Mouse (Mus musculus) forebrain, embryonic 12.5 days (tissue): ENCODE results near the gene Fbxo42. TPM values are rescaled to one million over a fixed set of nuclear protein-coding genes. Genes with fewer than 3 reads are reported as not detected.

ENCODE experiments used
- ATAC-seq: fragments of 200-750 bp; cut with Nextera tagmentation; 2 replicates; pipeline ENCODE4 v1.8.0; 2017; ENCODE audit warnings: moderate TSS enrichment; ENCODE audit not compliant: low FRiP score
- H3K27ac ChIP-seq: fragments of 300-500 bp; sonication (generic); 2 replicates; pipeline ENCODE4 v1.5.1; 2016; ENCODE audit warnings: mild to moderate bottlenecking
- H3K27me3 ChIP-seq: fragments of 300-500 bp; sonication (generic); 2 replicates; pipeline ENCODE4 v1.6.1; 2016; ENCODE audit warnings: mild to moderate bottlenecking
- H3K36me3 ChIP-seq: fragments of 300-500 bp; sonication (generic); replicated peaks from 2 replicates; pipeline ENCODE4 v1.6.1; 2016; ENCODE audit warnings: mild to moderate bottlenecking
- H3K4me1 ChIP-seq: fragments of 300-500 bp; sonication (generic); 2 replicates; pipeline ENCODE4 v1.6.1; 2016
- H3K4me2 ChIP-seq: fragments of 300-500 bp; sonication (generic); 2 replicates; pipeline ENCODE4 v1.6.1; 2016; ENCODE audit warnings: mild to moderate bottlenecking, moderate library complexity
- H3K4me3 ChIP-seq: fragments of 300-500 bp; sonication (generic); replicated peaks from 2 replicates; pipeline ENCODE4 v1.5.1; 2016; ENCODE audit warnings: mild to moderate bottlenecking
- H3K9ac ChIP-seq: fragments of 300-500 bp; sonication (generic); 2 replicates; pipeline ENCODE4 v1.6.1; 2016; ENCODE audit warnings: mild to moderate bottlenecking
- H3K9me3 ChIP-seq: fragments of 300-500 bp; sonication (generic); 2 replicates; pipeline ENCODE4 v1.6.1; 2016
- WGBS: fragments of 180-500 bp; shearing (Covaris S2); methylation state at CpG from one replicate; pipeline ENCODE4 v1.1.7; 2016; 5-methylcytosine and 5-hydroxymethylcytosine counted together
- polyA plus RNA-seq: library from polyadenylated mRNA; unstranded; fragments of >200 nt; fragmentation: Nextera tagmentation; extraction: Ambion mirVana; gene quantifications from 2 replicates; pipeline ENCODE4 v1.2.1, GENCODE M21; 2016

The Fbxo42 gene
- polyA plus RNA-seq, 1 experiment from 2014 or later: 24.7 TPM

GRCm38 (mm10) chr4:141183932-141184331 lies 36.2 kb downstream of the Fbxo42 start:
- no peaks in the 10 kb centered on the region for H3K9me3 ChIP-seq
- 94% methylated on average over 2 of the region's 2 CpGs for WGBS
- no peak for ATAC-seq

GRCm38 (mm10) chr4:141184426-141184825 lies 36.7 kb downstream of the Fbxo42 start:
- Histone ChIP-seq H3K27me3 (no peaks in the 10 kb centered on the region), H3K4me2 (no peak overlapping the region), H3K4me3 (no peak overlapping the region), H3K9ac (no peak overlapping the region), H3K27ac (no peak overlapping the region), H3K4me1 (peaks cover 8% of the 10 kb centered on the region), H3K36me3 (peaks cover 40% of the 10 kb centered on the region), H3K9me3 (no peaks in the 10 kb centered on the region)
- 85% methylated on average over 4 of the region's 4 CpGs for WGBS
- ATAC-seq: no peak

More at GRCm38 (mm10) chr4:141183932-141184331, 36.2 kb downstream of the Fbxo42 start:
- Histone ChIP-seq H3K27me3 (no peaks in the 10 kb centered on the region), H3K4me1 (peaks cover 9% of the 10 kb centered on the region), H3K4me2 (no peak overlapping the region), H3K36me3 (peaks cover 40% of the 10 kb centered on the region), H3K4me3 (no peak overlapping the region), H3K27ac (no peak overlapping the region), H3K9ac (no peak overlapping the region)

- Histone ChIP-seq H3K27ac (no peak overlapping the region), H3K9ac (no peak overlapping the region), H3K4me3 (no peak overlapping the region), H3K9me3 (no peaks in the 10 kb centered on the region), H3K4me2 (no peak overlapping the region), H3K36me3 (peaks cover 32% of the 10 kb centered on the region), H3K27me3 (no peaks in the 10 kb centered on the region), H3K4me1 (peaks cover 8% of the 10 kb centered on the region)
- 80% methylated on average over 9 of the region's 9 CpGs for WGBS
- no peak for ATAC-seq
These were observed 39.5 kb downstream of the Fbxo42 start for GRCm38 (mm10) chr4:141186923-141187836.

- WGBS: 91% methylated on average over 7 of the region's 7 CpGs
- H3K27me3 ChIP-seq: no peaks in the 10 kb centered on the region
- H3K9ac ChIP-seq: no peak overlapping the region
- H3K36me3 ChIP-seq: peaks cover 27% of the 10 kb centered on the region
- peaks cover 1% of the 10 kb centered on the region for H3K4me1 ChIP-seq
- no peak overlapping the region for H3K27ac ChIP-seq
- ATAC-seq: no peak
- no peak overlapping the region for H3K4me3 ChIP-seq
- H3K4me2 ChIP-seq: no peak overlapping the region
- H3K9me3 ChIP-seq: no peaks in the 10 kb centered on the region
These were observed 43.6 kb downstream of the Fbxo42 start for GRCm38 (mm10) chr4:141191294-141191693.

- no peak for ATAC-seq
- H3K9ac ChIP-seq: no peak overlapping the region
- H3K9me3 ChIP-seq: no peaks in the 10 kb centered on the region
- peaks cover 58% of the 10 kb centered on the region for H3K36me3 ChIP-seq
- no peaks in the 10 kb centered on the region for H3K27me3 ChIP-seq
- no peak overlapping the region for H3K4me2 ChIP-seq
- WGBS: 94% methylated on average over 6 of the region's 6 CpGs
- H3K4me1 ChIP-seq: no peaks in the 10 kb centered on the region
- H3K27ac ChIP-seq: no peak overlapping the region
- H3K4me3 ChIP-seq: no peak overlapping the region
These were observed 46.8 kb downstream of the Fbxo42 start for GRCm38 (mm10) chr4:141194553-141194952.

- no peaks in the 10 kb centered on the region for H3K27me3 ChIP-seq
- WGBS: 96% methylated on average over 13 of the region's 13 CpGs
- no peak overlapping the region for H3K27ac ChIP-seq
- no peaks in the 10 kb centered on the region for H3K4me1 ChIP-seq
- no peak for ATAC-seq
- H3K9ac ChIP-seq: no peak overlapping the region
- no peak overlapping the region for H3K4me3 ChIP-seq
- H3K36me3 ChIP-seq: peaks cover 69% of the 10 kb centered on the region
- no peak overlapping the region for H3K4me2 ChIP-seq
- H3K9me3 ChIP-seq: no peaks in the 10 kb centered on the region
These were observed 49.4 kb downstream of the Fbxo42 start for GRCm38 (mm10) chr4:141196981-141197685.

GRCm38 (mm10) chr4:141197686-141198035 lies 49.9 kb downstream of the Fbxo42 start:
- Histone ChIP-seq H3K4me1 (no peaks in the 10 kb centered on the region), H3K4me3 (no peak overlapping the region), H3K4me2 (no peak overlapping the region), H3K36me3 (peaks cover 73% of the 10 kb centered on the region), H3K9ac (no peak overlapping the region), H3K9me3 (no peaks in the 10 kb centered on the region), H3K27me3 (no peaks in the 10 kb centered on the region), H3K27ac (no peak overlapping the region)
- 98% methylated on average over 10 of the region's 13 CpGs for WGBS
- ATAC-seq: no peak

- WGBS: 89% methylated on average over 11 of the region's 11 CpGs
- peaks cover 79% of the 10 kb centered on the region for H3K36me3 ChIP-seq
- no peak overlapping the region for H3K4me2 ChIP-seq
These were observed 53.2 kb downstream of the Fbxo42 start for GRCm38 (mm10) chr4:141200906-141201305.

GRCm38 (mm10) chr4:141202192-141202591 lies 54.5 kb downstream of the Fbxo42 start:
- ATAC-seq: no peak
- WGBS: 95% methylated on average over 6 of the region's 6 CpGs

More at GRCm38 (mm10) chr4:141200906-141201305, 53.2 kb downstream of the Fbxo42 start:
- ATAC-seq: no peak
- H3K4me1 ChIP-seq: no peaks in the 10 kb centered on the region
- no peak overlapping the region for H3K9ac ChIP-seq
- H3K9me3 ChIP-seq: no peaks in the 10 kb centered on the region
- no peaks in the 10 kb centered on the region for H3K27me3 ChIP-seq
- H3K27ac ChIP-seq: no peak overlapping the region
- H3K4me3 ChIP-seq: no peak overlapping the region

GRCm38 (mm10) chr4:141204580-141205061 lies 56.9 kb downstream of the Fbxo42 start:
- H3K27ac ChIP-seq: no peak overlapping the region
- H3K36me3 ChIP-seq: peaks cover 47% of the 10 kb centered on the region

More at GRCm38 (mm10) chr4:141202192-141202591, 54.5 kb downstream of the Fbxo42 start:
- no peaks in the 10 kb centered on the region for H3K9me3 ChIP-seq
- no peak overlapping the region for H3K4me3 ChIP-seq
- H3K4me2 ChIP-seq: no peak overlapping the region
- H3K27me3 ChIP-seq: no peaks in the 10 kb centered on the region
- no peak overlapping the region for H3K27ac ChIP-seq
- H3K4me1 ChIP-seq: no peaks in the 10 kb centered on the region
- H3K36me3 ChIP-seq: peaks cover 70% of the 10 kb centered on the region
- no peak overlapping the region for H3K9ac ChIP-seq

GRCm38 (mm10) chr4:141207081-141207480 lies 59.4 kb downstream of the Fbxo42 start:
- WGBS: 91% methylated on average over 5 of the region's 5 CpGs
- H3K4me3 ChIP-seq: no peak overlapping the region
- H3K27ac ChIP-seq: no peak overlapping the region
- no peak overlapping the region for H3K9ac ChIP-seq
- H3K27me3 ChIP-seq: 0 out of 2 replicates have a peak, but pooled peaks cover 3% of the 10 kb centered on the region
- H3K4me2 ChIP-seq: no peak overlapping the region
- no peaks in the 10 kb centered on the region for H3K9me3 ChIP-seq
- peaks cover 26% of the 10 kb centered on the region for H3K36me3 ChIP-seq
- H3K4me1 ChIP-seq: no peaks in the 10 kb centered on the region
- no peak for ATAC-seq

More at GRCm38 (mm10) chr4:141204580-141205061, 56.9 kb downstream of the Fbxo42 start:
- H3K9ac ChIP-seq: no peak overlapping the region
- no peaks in the 10 kb centered on the region for H3K27me3 ChIP-seq
- H3K9me3 ChIP-seq: no peaks in the 10 kb centered on the region
- no peak overlapping the region for H3K4me2 ChIP-seq
- ATAC-seq: no peak
- no peak overlapping the region for H3K4me3 ChIP-seq
- no peaks in the 10 kb centered on the region for H3K4me1 ChIP-seq
- 79% methylated on average over 4 of the region's 4 CpGs for WGBS

- 76% methylated on average over 14 of the region's 14 CpGs for WGBS
- Histone ChIP-seq H3K4me2 (peak overlapping the region; percentile 49), H3K9ac (0 out of 2 replicates have a peak overlapping the region, but pooled peaks have one; percentile 9), H3K27ac (0 out of 2 replicates have a peak overlapping the region, but pooled peaks have one; percentile 33), H3K4me3 (peak overlapping the region; percentile 29), H3K9me3 (no peaks in the 10 kb centered on the region), H3K36me3 (0 out of 2 replicates have a peak, but pooled peaks cover 4% of the 10 kb centered on the region), H3K27me3 (0 out of 2 replicates have a peak, but pooled peaks cover 8% of the 10 kb centered on the region), H3K4me1 (peaks cover 19% of the 10 kb centered on the region)
- no peak for ATAC-seq
These were observed 63.0 kb downstream of the Fbxo42 start for GRCm38 (mm10) chr4:141210524-141211219.
